Mouse (Mus musculus) urinary bladder, adult 2 months (tissue): ENCODE results near the gene Gm28051. TPM values are rescaled to one million over a fixed set of nuclear protein-coding genes. Genes with fewer than 3 reads are reported as not detected.
A peak's percentile ranks its signal among the peaks of the same experiment; 100 is the strongest.

ENCODE experiments used
- DNase-seq: peaks from one replicate; pipeline ENCODE4 v3.0.0; 2022; ENCODE audit warnings: low spot score
- polyA plus RNA-seq: library from polyadenylated mRNA; depleted of rRNA; stranded (reverse); fragments of >200 nt; gene quantifications from 2 replicates; pipeline ENCODE4 v1.2.3, GENCODE M21; 2012; rRNA removed

Gm28051 gene
- polyA plus RNA-seq: not detected in 2 replicates

DNA sequence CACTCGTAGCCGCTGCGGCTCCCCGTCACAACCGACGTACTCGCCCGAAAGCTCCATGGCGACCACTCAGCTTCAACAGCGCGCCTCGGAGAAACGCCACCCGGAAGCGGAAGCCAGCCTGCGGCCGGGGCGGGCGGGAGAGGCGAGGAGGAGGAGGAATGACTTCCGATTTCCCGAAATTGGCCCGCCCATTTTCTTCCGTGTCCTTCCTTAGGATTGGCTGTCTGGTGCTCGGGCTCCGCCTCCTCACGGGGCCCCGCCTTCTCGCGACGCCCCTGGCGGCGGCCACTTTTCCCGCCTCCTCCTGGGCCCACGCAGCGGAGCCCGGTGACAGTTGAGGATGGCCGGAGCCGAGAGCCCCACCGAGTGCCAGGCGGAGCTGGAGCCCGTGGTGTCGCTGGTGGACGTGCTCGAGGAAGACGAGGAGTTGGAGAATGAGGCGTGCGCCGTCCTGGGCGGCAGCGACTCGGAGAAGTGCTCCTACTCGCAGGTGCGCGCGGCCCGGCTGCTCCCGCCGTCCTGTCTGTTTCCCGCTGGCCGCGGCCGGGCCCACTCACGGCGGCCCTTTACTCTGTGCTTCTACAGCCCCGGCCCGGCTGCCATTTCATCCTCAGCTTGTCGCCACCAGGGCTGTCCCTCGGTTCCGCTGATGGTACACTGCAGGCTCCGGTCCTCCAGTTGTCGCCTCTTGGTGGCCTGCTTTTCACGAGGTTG lies at the start of gene Gm28051, which contains the start of the genes Gon7 and Ubr7:
Gene Gm28051 (minus strand): TSS at position 77 of the 714 bp plus-strand sequence.
Gene Gon7 (minus strand): TSS at position 115 of the 714 bp plus-strand sequence.
Gene Ubr7 (plus strand): TSS at position 279 of the 714 bp plus-strand sequence.
- peak; percentile 94 for DNase-seq

DNA sequence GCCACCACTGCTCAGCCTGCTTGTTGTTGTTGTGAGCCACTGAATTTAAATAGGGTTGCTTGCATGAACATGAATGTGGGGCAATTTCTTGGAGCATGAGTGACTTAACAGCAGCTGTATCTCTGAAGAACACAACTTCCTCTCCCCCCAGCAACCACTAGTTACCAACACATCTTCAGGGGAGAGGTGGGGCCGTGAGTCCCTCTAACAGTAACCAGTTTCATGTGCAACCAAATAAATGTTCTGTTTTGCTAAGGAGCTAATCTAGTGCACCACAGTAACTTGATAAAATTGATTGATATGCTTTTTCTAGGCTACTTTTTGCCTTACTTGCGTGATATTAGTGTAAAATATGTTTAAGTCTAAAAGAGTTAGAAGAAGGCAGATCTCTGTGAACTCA lies 42.0 kb upstream of the Gm28051 start:
- no peak for DNase-seq

DNA sequence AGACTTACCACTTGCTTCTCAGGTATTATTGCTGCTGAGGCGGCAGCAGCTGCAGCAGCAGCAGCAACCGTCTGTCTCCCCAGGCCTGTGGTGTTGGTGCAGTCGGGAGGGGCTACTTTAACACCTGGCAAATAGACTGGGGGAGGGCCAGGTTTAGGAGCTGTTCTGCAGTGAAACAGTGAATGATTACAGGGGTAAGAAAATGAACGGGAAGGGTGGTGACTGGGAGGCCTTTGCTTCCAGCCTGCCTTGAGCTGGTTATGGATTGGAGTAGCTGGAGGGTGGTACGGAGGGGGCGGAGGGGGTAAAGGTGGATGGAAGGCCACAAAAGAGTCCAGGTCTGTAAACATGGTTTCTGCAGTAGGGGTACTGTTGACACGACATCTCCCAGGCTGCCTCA lies 30.4 kb upstream of the Gm28051 start:
- DNase-seq: no peak

GRCm38 (mm10) chr12:102785593-102785985 lies 28.0 kb upstream of the Gm28051 start:
- no peak for DNase-seq

GRCm38 (mm10) chr12:102784899-102785592 lies 27.5 kb upstream of the Gm28051 start:
- no peak for DNase-seq

DNA sequence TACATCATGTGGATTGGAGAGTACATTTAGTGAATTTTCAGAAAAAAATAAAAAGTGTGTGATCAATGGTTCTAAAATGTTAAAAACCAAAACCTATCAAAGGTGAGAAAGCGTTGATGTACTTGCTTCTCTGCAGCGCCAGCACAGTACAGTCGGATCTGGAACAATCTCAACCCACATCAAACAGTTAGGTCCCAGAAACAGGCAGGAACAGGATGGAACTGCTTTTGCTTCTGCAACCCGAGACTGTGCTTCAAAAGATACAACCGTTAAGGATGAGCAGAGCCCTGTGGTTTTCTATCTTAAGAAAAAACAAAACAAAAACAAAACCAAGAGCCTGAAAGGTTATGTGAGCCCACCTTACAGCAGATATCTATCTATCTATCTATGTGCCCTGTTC lies 25.3 kb upstream of the Gm28051 start:
- no peak for DNase-seq

DNA sequence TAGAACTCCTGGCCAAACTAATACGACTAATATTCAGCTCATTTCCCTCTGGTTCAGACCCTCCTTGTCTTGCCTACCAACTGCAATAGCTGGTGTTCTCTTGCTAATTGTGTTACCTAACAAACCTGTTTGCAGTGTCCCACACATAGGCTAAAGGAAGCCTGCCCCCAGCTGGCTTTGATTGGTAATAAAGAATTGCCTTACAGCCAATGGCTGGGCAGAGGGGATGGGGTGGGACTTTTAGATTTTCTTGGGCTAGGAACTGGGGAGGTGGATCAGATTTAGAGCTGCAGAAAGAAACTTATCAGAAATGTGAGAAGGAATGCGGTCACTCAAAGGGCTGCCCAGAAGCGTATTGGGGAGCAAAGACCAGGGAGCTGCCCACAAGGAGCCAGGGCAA lies 21.9 kb upstream of the Gm28051 start:
- DNase-seq: no peak

DNA sequence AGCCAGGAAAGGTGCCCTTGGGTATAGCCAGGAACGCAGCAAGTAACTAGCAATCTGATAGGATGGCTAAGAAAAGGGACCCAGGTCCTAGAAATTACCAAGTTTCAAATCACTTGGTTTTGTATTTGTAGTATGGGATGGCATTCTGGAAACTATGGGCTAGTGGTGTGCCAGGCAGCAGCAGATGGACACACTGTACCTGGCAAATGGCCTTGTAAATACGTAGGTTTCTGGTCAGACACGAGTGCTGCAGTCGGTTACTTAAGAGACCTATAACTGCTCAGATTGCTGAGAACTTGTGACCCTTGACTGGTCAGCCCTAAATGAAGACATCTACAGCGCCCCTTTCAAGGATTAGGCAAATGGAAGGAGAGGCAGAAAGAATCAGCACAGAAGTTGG lies 20.6 kb upstream of the Gm28051 start:
- no peak for DNase-seq

GRCm38 (mm10) chr12:102776035-102776434 lies 18.5 kb upstream of the Gm28051 start:
- no peak for DNase-seq

GRCm38 (mm10) chr12:102772676-102773075 lies 15.1 kb upstream of the Gm28051 start:
- no peak for DNase-seq

DNA sequence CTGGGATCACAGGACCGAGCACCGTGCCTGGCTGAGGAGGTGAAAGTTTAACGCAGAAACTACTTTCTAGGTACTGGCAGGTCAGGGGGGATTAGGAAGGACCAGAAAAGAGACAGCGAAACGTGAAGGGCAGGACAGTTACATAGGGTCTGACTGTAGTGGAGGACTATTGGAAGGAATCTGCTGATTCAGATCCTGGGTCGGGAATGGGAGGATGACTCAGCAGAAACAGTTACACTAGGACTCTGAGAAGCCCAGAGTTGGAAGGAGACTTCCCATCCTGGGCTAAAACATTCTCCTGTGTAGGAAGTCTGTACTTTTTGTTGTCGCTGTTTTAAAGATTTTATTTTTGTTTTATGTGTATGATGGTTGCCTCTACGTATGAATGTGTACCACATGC lies 14.0 kb upstream of the Gm28051 start:
- no peak for DNase-seq

DNA sequence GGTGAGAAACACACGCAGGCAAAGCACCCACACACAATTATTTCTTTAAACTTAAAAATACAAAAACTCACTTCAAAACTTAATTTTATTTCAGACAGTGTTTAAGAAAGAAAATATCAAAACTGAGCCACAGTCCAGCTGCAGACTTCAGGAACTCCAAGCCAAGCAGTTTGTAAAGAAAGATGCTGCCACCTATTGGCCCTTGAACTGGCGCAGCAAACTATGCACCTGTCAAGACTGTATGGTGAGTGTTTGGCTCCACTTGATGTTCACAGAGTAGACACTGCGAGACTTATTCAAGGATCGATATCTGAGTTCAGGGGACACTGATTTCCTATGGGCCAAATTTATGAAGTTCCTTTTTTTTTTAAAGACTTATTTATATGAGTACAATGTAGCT lies 11.4 kb upstream of the Gm28051 start:
- no peak for DNase-seq

GRCm38 (mm10) chr12:102763696-102764095 lies 6.1 kb upstream of the Gm28051 start:
- DNase-seq: no peak

GRCm38 (mm10) chr12:102761668-102762067 lies 4.1 kb upstream of the Gm28051 start:
- no peak for DNase-seq

- DNase-seq: no peak
Observed at GRCm38 (mm10) chr12:102758936-102759335, 1.4 kb upstream of the Gm28051 start.

GRCm38 (mm10) chr12:102758403-102758756 lies 815 bp upstream of the Gm28051 start, which contains the start of gene Gm20604:
TSS of gene Gm20604 (minus strand) at chr12:102758672.
- DNase-seq: no peak

GRCm38 (mm10) chr12:102757055-102757688 lies 393 bp downstream of the Gm28051 start:
- no peak for DNase-seq

- DNase-seq: no peak
Observed at GRCm38 (mm10) chr12:102756304-102756703, 1.3 kb downstream of the Gm28051 start.

- DNase-seq: no peak
Observed at GRCm38 (mm10) chr12:102748256-102748655, 9.3 kb downstream of the Gm28051 start.

GRCm38 (mm10) chr12:102744839-102745238 lies 12.7 kb downstream of the Gm28051 start:
- DNase-seq: no peak

GRCm38 (mm10) chr12:102743589-102744574 lies 13.7 kb downstream of the Gm28051 start, which contains the start of the genes Moap1 and Tmem251:
TSS of gene Moap1 (minus strand) at chr12:102743661.
TSS of gene Tmem251 (plus strand) at chr12:102743762.
- peak; percentile 86 for DNase-seq
